Mouse (Mus musculus) testis, adult 2 months (tissue): ENCODE measurements at regions not wholly inside any gene's neighbourhood (a gene's known extent, or its start where the extent isn't known, plus 50 kb on each side); places are given as distances from the start of the nearest gene placed in this dataset.

Experiments used
- H3K27ac ChIP-seq: fragments of 200-500 bp; 2 replicates; pipeline ENCODE4 v1.5.1; 2012; ENCODE audit warnings: low read depth, low read length; ENCODE audit not compliant: control insufficient read depth, insufficient read depth
- H3K27me3 ChIP-seq: fragments of 200-500 bp; 2 replicates; pipeline ENCODE4 v1.6.1; 2012; ENCODE audit warnings: mild to moderate bottlenecking, low read length, moderate library complexity; ENCODE audit not compliant: control insufficient read depth, insufficient read depth
- H3K36me3 ChIP-seq: fragments of 200-500 bp; 2 replicates; pipeline ENCODE4 v1.6.1; 2012; ENCODE audit warnings: mild to moderate bottlenecking, low read length; ENCODE audit not compliant: control insufficient read depth, insufficient read depth
- H3K4me1 ChIP-seq: fragments of 200-500 bp; 2 replicates; pipeline ENCODE4 v1.6.1; 2012; ENCODE audit warnings: low read length; ENCODE audit not compliant: control insufficient read depth, insufficient read depth
- H3K4me3 ChIP-seq: fragments of 200-500 bp; 2 replicates; pipeline ENCODE4 v1.5.1; 2012; ENCODE audit warnings: low read depth, mild to moderate bottlenecking, low read length, moderate library complexity, mixed read lengths; ENCODE audit not compliant: control insufficient read depth
- CTCF ChIP-seq: fragments of 200-500 bp; IDR thresholded peaks from 2 replicates; pipeline ENCODE4 v1.5.1; 2012; ENCODE audit warnings: low read depth, mild to moderate bottlenecking, inconsistent platforms, low read length, moderate library complexity; ENCODE audit not compliant: control insufficient read depth, insufficient read depth, insufficient replicate concordance
- POLR2A ChIP-seq: fragments of 200-500 bp; IDR thresholded peaks from 2 replicates; pipeline ENCODE4 v1.6.1; 2012; ENCODE audit warnings: low read depth, mild to moderate bottlenecking, inconsistent platforms, low read length, moderate library complexity; ENCODE audit not compliant: control insufficient read depth

GRCm38 (mm10) chr15:96231969-96232368 is 55.3 kb upstream of the Arid2 start:
- Histone ChIP-seq H3K36me3 (no peaks in the 10 kb centered on the region), H3K27me3 (no peaks in the 10 kb centered on the region), H3K27ac (no peak overlapping the region), H3K4me3 (no peak overlapping the region), H3K4me1 (peaks cover 7% of the 10 kb centered on the region)
- TF ChIP-seq POLR2A (no peak), CTCF (no peak)

- Histone ChIP-seq H3K27ac (no peak overlapping the region), H3K27me3 (no peaks in the 10 kb centered on the region), H3K36me3 (no peaks in the 10 kb centered on the region), H3K4me1 (peaks cover 7% of the 10 kb centered on the region), H3K4me3 (no peak overlapping the region)
- no peak for TF ChIP-seq POLR2A
Measured at GRCm38 (mm10) chr15:96233113-96233512, 54.2 kb upstream of the Arid2 start.

GRCm38 (mm10) chr15:96234783-96235182 is 52.5 kb upstream of the Arid2 start:
- Histone ChIP-seq H3K27me3 (no peaks in the 10 kb centered on the region), H3K4me3 (no peak overlapping the region), H3K36me3 (no peaks in the 10 kb centered on the region), H3K27ac (no peak overlapping the region), H3K4me1 (peaks cover 7% of the 10 kb centered on the region)
- TF ChIP-seq CTCF (no peak), POLR2A (no peak)
